Mouse (Mus musculus): ENCODE results near the gene Slc8a3.

GRCm38 (mm10) chr12:81315953-81316352 is 17.0 kb downstream of the Slc8a3 start:
- no peak for TF ChIP-seq CTCF (IDR thresholded peaks at IDR 0.05; ENCODE audit: control insufficient read depth, insufficient read depth, insufficient read length)
- TF ChIP-seq CEBPB (IDR thresholded peaks at IDR 0.05; ENCODE audit: low read depth) = no peak

Measured in C2C12 (cell line).